Mouse (Mus musculus): ENCODE data around the gene Arhgef12. TPM values are rescaled to one million over a fixed set of nuclear protein-coding genes. Genes with fewer than 3 reads are reported as not detected.
"Not testable (repeated sequence)": the region's sequence is repeated elsewhere in the genome, so short reads cannot be mapped to it uniquely, and the experiment has no call there.

Gene Arhgef12
- total RNA-seq, 1 experiment from 2014 or later, result 142 TPM

GRCm38 (mm10) chr9:43000070-43000469 is 107.0 kb downstream of the Arhgef12 start:
- DNase-seq, result no peak

- DNase-seq, result no peak
These were observed 109.5 kb downstream of the Arhgef12 start for GRCm38 (mm10) chr9:42997526-42997925.

GRCm38 (mm10) chr9:42995298-42995697 is 111.7 kb downstream of the Arhgef12 start:
- DNase-seq, result no peak

GRCm38 (mm10) chr9:42994708-42995107 is 112.3 kb downstream of the Arhgef12 start:
- no peak for DNase-seq

- no peak for DNase-seq
These were observed 113.4 kb downstream of the Arhgef12 start for GRCm38 (mm10) chr9:42993659-42994058.

- DNase-seq, result no peak
These were observed 119.1 kb downstream of the Arhgef12 start for GRCm38 (mm10) chr9:42987988-42988387.

GRCm38 (mm10) chr9:42968894-42969521 is 138.0 kb downstream of the Arhgef12 start:
- DNase-seq, result no peak

- peak; percentile 55 for DNase-seq
These were observed 139.3 kb downstream of the Arhgef12 start for GRCm38 (mm10) chr9:42967731-42968130.

GRCm38 (mm10) chr9:42964809-42965208 is 142.2 kb downstream of the Arhgef12 start:
- DNase-seq, result not testable (repeated sequence)

- DNase-seq, result no peak
These were observed 142.7 kb downstream of the Arhgef12 start for GRCm38 (mm10) chr9:42964366-42964765.

- no peak for DNase-seq
These were observed 144.5 kb downstream of the Arhgef12 start for GRCm38 (mm10) chr9:42962506-42962905.

GRCm38 (mm10) chr9:42958401-42958800 is 148.6 kb downstream of the Arhgef12 start:
- peak; percentile 46 for DNase-seq

- DNase-seq, result no peak
These were observed 158.7 kb downstream of the Arhgef12 start for GRCm38 (mm10) chr9:42948381-42948780.

- no peak for DNase-seq
These were observed 161.9 kb downstream of the Arhgef12 start for GRCm38 (mm10) chr9:42945174-42945573.

GRCm38 (mm10) chr9:42944536-42945006 is 162.5 kb downstream of the Arhgef12 start:
- DNase-seq, result peak; percentile 88

GRCm38 (mm10) chr9:42943781-42944535 is 163.1 kb downstream of the Arhgef12 start, which contains the start of gene Grik4:
TSS of gene Grik4 (minus strand) at chr9:42944493.
- DNase-seq, result peak; percentile 30

- DNase-seq, result peak; percentile 14
These were observed 163.9 kb downstream of the Arhgef12 start for GRCm38 (mm10) chr9:42943057-42943529.

- DNase-seq, result no peak
These were observed 164.9 kb downstream of the Arhgef12 start for GRCm38 (mm10) chr9:42942148-42942547.

GRCm38 (mm10) chr9:42932146-42932545 is 174.9 kb downstream of the Arhgef12 start:
- no peak for DNase-seq

GRCm38 (mm10) chr9:42927498-42927897 is 179.5 kb downstream of the Arhgef12 start:
- no peak for DNase-seq

- DNase-seq, result no peak
These were observed 180.5 kb downstream of the Arhgef12 start for GRCm38 (mm10) chr9:42926564-42926963.

- DNase-seq, result no peak
These were observed 185.2 kb downstream of the Arhgef12 start for GRCm38 (mm10) chr9:42921830-42922229.

GRCm38 (mm10) chr9:42920190-42920589 is 186.8 kb downstream of the Arhgef12 start:
- DNase-seq, result no peak
